Mouse (Mus musculus): Measurements from ENCODE around the gene Olfr1490.
"Not testable (repeated sequence)": the region's sequence is repeated elsewhere in the genome, so short reads cannot be mapped to it uniquely, and the experiment has no call there.

Olfr1490 gene

DNA sequence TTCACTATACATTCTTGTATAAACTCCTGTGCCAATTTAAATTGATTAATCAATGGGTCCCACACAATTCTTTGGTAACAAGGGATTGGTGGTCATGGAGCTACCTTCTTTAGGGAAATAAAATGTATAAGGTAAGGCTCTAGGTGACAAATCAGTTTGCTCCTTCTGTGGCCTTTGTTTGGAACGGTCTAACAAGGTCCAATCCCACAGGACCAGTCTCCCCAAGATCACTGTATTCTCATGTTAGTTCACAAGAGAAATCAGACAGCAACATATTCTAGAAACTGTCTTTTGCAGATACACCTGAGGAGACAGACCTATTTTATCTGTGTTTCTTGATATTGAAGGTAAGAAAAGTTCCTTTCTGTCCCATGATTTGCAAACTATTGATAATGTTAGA is at the start of gene Olfr1490:
TSS of gene Olfr1490 (plus strand) at position 301 of the 400 bp plus-strand sequence.
- DNase-seq = no peak

DNA sequence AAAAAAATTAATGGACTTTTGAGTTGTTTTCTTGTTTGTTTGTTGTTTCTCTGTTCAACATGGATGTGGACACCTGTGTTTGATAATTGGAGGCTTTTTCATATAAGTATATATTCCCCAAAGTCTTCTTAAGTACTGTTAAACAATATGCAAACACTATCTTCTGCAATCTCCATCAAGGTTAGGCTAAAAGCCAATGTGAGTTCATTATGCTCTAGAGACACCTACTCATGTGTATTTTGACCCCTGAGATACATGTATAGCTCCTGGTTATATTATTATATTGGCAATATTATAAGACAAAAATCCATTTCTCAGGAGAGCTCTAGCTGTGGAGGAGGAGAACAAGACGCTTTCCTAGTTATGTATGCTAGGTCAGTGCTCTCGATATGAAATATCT is 33.8 kb upstream of the Olfr1490 start, which contains the start of gene Olfr1487:
TSS of gene Olfr1487 (plus strand) at position 301 of the 400 bp plus-strand sequence.
- not testable (repeated sequence) for DNase-seq

DNA sequence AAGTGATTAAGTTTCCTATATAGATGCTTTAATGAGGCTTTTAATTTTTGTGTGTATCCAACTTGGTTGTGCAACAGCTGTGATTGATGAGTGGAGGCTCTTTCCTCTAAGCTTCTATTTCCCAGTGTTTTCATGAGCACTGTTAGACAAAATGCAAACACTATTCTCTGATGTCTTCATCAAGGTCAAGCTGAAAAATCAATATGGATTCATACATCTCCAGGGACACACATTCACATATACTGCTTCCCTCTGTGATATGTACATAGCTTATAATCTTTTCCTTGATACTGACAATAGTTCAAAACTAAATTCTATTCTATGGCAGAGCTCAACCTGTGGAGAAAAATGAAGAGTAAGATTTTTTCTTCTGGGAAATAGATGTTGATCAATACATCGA is 19.6 kb upstream of the Olfr1490 start, which contains the start of gene Olfr1489:
TSS of gene Olfr1489 (plus strand) at position 301 of the 400 bp plus-strand sequence.
- no peak for DNase-seq

DNA sequence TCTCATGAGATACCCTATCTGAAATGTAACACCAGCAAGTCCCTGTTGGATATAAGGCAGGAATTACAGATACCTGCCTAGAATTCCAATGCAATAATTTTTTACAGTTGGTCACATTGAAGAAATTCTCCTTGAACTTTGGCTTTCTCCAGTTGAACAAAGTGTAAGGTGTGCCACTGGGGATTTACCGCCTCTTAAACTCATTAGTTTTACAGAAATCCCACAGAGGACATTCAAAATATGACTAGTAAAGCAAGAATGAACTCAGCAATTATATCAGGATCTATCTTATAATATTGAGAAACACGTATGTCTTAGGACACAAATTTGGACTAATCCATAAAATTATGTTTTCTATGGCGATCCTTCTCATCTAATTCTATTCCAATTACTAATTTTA is 46.1 kb downstream of the Olfr1490 start, which contains the start of gene Olfr1491:
TSS of gene Olfr1491 (plus strand) at position 301 of the 400 bp plus-strand sequence.
- no peak for DNase-seq
